Mouse (Mus musculus) C3H10T1/2 (cell line): ENCODE results near the gene Lag3. TPM values are rescaled to one million over a fixed set of nuclear protein-coding genes. Genes with fewer than 3 reads are reported as not detected.

Experiments
- polyA plus RNA-seq, 2 experiments: library from polyadenylated mRNA; unstranded; fragments of >200 nt; fragmentation: generic; extraction: Trizol; gene quantifications; one replicate each; pipeline ENCODE4 v1.2.1; 2012; ENCODE audit warnings: missing spikeins in 2 of 2

Lag3 gene
- 1 to 10 TPM in 1 of 2 experiments, under 1 TPM in 1; 0.13 to 1.9 TPM for polyA plus RNA-seq

DNA sequence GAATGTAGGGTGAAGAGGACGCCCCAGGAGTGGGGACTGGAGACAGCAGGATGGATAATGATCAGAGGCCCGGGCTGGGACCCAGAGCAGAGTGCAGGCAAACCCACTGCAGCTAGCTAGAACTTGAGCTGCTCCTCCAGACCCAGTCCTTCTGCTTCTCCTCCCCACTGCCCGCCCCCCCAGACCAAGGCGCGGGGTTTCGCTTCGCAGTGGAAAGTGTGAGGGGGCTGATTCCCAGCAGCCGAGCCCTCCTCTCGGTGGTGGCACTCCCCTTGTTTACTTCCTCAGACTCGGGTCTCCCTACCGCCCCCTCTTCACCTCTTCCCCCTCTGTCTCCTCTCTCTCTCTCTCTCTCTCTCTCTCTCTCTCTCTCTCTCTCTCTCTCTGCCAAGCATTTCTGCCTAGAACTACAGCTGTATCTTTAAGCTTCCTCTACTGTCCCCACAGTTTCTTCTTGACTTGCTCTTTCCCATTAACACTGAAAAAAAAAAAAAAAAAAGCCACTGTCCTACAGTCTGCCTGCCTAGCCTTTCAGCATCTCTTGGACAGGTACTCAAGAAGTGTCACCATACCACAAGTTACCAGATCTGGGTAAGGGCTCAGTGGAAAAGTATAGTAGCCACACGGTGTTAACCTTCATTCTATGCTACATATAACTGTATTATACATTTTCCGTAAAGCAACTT lies at the start of gene Lag3:
TSS of gene Lag3 (minus strand) at position 173 of the 686 bp plus-strand sequence.

DNA sequence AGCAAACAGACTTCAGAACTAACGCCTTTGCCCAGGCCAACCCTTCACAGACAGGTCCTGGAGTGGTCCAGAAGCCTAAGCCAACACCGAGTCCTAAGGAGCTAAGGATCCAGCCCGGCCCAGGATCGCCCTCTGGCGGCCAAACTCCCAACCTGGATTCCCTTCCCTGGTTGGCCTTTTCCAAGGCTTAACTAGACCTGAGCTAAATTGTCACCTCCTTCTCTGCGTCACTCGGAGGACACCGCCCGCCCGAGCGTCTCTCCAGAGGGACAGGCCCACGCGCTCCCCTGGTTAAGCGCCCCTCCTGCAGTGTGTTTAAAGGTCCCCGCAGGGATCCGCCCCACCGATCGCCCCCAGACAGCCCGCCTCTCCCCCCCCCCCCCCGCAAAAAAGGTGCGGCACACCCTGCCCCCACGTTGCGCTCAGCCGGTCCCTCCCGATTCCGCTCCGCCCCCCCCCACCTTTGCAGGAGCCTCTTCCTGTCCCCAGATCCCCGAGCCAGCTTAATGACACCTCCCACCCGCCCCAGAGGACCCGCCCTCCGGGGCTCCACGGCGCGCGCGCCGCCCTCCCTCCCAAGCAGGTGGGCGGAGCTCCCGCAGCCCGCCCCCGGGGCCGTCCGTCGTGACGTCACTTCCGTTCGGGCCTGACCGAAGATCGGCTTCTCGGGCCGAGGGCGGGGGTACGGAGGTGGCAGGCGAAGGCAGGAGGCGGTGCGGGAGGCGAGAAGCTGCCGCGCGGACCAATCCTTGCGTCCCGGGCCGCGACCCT lies 19.4 kb upstream of the Lag3 start, which contains the start of gene Mlf2:
TSS of gene Mlf2 (plus strand) at position 633 of the 771 bp plus-strand sequence.

GRCm38 (mm10) chr6:124919695-124920317 lies 8.3 kb upstream of the Lag3 start, which contains the start of gene Ptms:
TSS of gene Ptms (minus strand) at chr6:124920103.

GRCm38 (mm10) chr6:124887986-124888385 lies 23.5 kb downstream of the Lag3 start, which contains the start of gene Cd4:
TSS of gene Cd4 (minus strand) at chr6:124888221.

GRCm38 (mm10) chr6:124863658-124864298 lies 47.7 kb downstream of the Lag3 start, which contains the start of gene Gpr162:
TSS of gene Gpr162 (minus strand) at chr6:124863983.

DNA sequence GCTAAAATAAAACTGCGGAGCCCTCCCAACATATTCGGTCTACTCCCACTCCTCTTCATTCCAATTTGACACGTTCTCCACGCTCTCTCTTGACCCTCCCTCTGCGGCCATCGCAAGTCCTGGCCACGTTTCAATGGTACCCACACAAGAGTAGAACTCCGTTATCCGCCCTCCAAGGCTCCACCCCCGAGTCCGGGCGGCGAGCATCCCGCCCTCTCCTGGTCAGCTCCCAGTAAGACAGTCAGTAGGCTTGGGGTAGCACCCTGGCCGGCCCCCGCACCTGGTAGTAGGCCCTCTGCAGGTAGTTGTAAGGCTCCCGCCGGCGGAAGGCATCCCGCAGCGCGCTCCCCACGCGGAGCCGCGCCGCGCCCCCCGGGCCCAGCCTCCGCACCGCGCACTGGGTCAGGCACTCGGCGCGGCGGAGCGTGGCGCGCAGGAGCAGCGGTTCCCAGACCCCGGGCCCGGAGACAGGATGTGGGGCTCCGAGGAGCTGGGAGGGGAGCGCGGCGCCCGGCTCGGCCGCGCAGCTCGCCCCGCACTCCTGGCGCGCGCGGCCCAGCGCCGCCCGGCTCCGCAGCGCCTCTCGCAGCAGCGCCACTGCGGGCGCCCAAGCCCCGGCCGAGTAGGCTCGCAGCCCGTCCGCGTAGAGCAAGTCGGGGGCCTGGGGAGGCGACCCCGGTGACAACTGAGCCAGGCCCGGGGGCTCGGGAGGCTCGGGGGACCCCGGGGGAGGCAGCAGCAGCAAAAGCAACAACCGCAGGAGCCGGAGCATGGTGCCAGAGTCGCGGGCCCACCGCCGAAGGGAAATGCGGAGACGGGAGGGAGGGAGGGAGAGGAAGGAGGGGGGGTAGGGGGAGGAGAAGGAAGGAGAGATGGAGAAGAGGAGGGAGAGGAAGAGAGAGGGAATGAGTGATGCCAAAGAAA lies 54.3 kb downstream of the Lag3 start, which contains the start of gene P3h3:
TSS of gene P3h3 (minus strand) at position 837 of the 924 bp plus-strand sequence.

Other genes with a start within 250 kb of the Lag3 start
- 10 to 100 TPM; 15.8 to 44.1 TPM for gene Lpcat3, start 248.7 kb downstream of the Lag3 start, polyA plus RNA-seq
- gene Emg1, start 199.5 kb downstream of the Lag3 start, polyA plus RNA-seq, result 100 to 1,000 TPM in 1 of 2 experiments, 10 to 100 TPM in 1; 89.9 to 126 TPM
- gene Phb2, start 199.4 kb downstream of the Lag3 start, polyA plus RNA-seq, result 100 to 1,000 TPM; 220 to 503 TPM
- gene Ptpn6, start 173.0 kb downstream of the Lag3 start, polyA plus RNA-seq, result 1 to 10 TPM; 2.3 to 5.1 TPM
- gene Grcc10, start 170.3 kb downstream of the Lag3 start, polyA plus RNA-seq, result 100 to 1,000 TPM; 306 to 579 TPM
- gene Gm45234, start 155.7 kb downstream of the Lag3 start, polyA plus RNA-seq, result under 1 TPM; 0.01 to 0.13 TPM
- gene Atn1, start 155.2 kb downstream of the Lag3 start, polyA plus RNA-seq, result 10 to 100 TPM; 23.4 to 84.9 TPM
- 10 to 100 TPM in 1 of 2 experiments, 1 to 10 TPM in 1; 1.9 to 14.4 TPM for gene Eno2, start 142.0 kb downstream of the Lag3 start, polyA plus RNA-seq
- under 1 TPM; 0.04 to 0.31 TPM for gene Lrrc23, start 132.0 kb downstream of the Lag3 start, polyA plus RNA-seq
- gene Spsb2, start 103.0 kb downstream of the Lag3 start, polyA plus RNA-seq, result 10 to 100 TPM; 25.7 to 50.6 TPM
- 100 to 1,000 TPM; 586 to 773 TPM for gene Tpi1, start 97.4 kb downstream of the Lag3 start, polyA plus RNA-seq
- 100 to 1,000 TPM; 101 to 117 TPM for gene Usp5, start 82.2 kb downstream of the Lag3 start, polyA plus RNA-seq
- 100 to 1,000 TPM in 1 of 2 experiments, 10 to 100 TPM in 1; 55.6 to 112 TPM for gene Cdca3, start 82.2 kb downstream of the Lag3 start, polyA plus RNA-seq
- under 1 TPM; 0.01 to 0.12 TPM for gene Gnb3, start 71.4 kb downstream of the Lag3 start, polyA plus RNA-seq
- gene P3h3, start 54.0 kb downstream of the Lag3 start, polyA plus RNA-seq, result 10 to 100 TPM in 1 of 2 experiments, 1 to 10 TPM in 1; 4.9 to 50.4 TPM
- gene Gpr162, start 47.7 kb downstream of the Lag3 start, polyA plus RNA-seq, result 1 to 10 TPM in 1 of 2 experiments, under 1 TPM in 1; 0.09 to 3.1 TPM
- gene Cd4, start 23.5 kb downstream of the Lag3 start, polyA plus RNA-seq, result under 1 TPM in 1 of 2 experiments, not detected in 1; 0.04 TPM
- gene Ptms, start 8.4 kb upstream of the Lag3 start, polyA plus RNA-seq, result 1,000 to 10,000 TPM; 2,499 to 3,064 TPM
- gene Mlf2, start 19.7 kb upstream of the Lag3 start, polyA plus RNA-seq, result 100 to 1,000 TPM; 293 to 332 TPM
- gene Cops7a, start 53.8 kb upstream of the Lag3 start, polyA plus RNA-seq, result 100 to 1,000 TPM in 1 of 2 experiments, 10 to 100 TPM in 1; 99.3 to 123 TPM
- gene Pianp, start 85.0 kb upstream of the Lag3 start, polyA plus RNA-seq, result 10 to 100 TPM in 1 of 2 experiments, 1 to 10 TPM in 1; 3.0 to 14.0 TPM
- gene Zfp384, start 97.4 kb upstream of the Lag3 start, polyA plus RNA-seq, result 10 to 100 TPM in 1 of 2 experiments, 1 to 10 TPM in 1; 9.5 to 27.6 TPM
- 10 to 100 TPM; 15.4 to 76.7 TPM for gene Ing4, start 128.1 kb upstream of the Lag3 start, polyA plus RNA-seq
- gene Acrbp, start 138.0 kb upstream of the Lag3 start, polyA plus RNA-seq, result 1 to 10 TPM in 1 of 2 experiments, under 1 TPM in 1; 0.32 to 8.6 TPM
- gene Lpar5, start 156.2 kb upstream of the Lag3 start, polyA plus RNA-seq, result under 1 TPM in 1 of 2 experiments, not detected in 1; 0.09 TPM
- gene Chd4, start 184.3 kb upstream of the Lag3 start, polyA plus RNA-seq, result 100 to 1,000 TPM in 1 of 2 experiments, 10 to 100 TPM in 1; 17.2 to 106 TPM
- 10 to 100 TPM; 25.7 to 58.8 TPM for gene Nop2, start 220.2 kb upstream of the Lag3 start, polyA plus RNA-seq
- gene Iffo1, start 233.5 kb upstream of the Lag3 start, polyA plus RNA-seq, result 10 to 100 TPM in 1 of 2 experiments, 1 to 10 TPM in 1; 4.2 to 22.1 TPM